Comparison of ENCODE assay signal across 8 mouse cellular contexts in the genomic region with DNA sequence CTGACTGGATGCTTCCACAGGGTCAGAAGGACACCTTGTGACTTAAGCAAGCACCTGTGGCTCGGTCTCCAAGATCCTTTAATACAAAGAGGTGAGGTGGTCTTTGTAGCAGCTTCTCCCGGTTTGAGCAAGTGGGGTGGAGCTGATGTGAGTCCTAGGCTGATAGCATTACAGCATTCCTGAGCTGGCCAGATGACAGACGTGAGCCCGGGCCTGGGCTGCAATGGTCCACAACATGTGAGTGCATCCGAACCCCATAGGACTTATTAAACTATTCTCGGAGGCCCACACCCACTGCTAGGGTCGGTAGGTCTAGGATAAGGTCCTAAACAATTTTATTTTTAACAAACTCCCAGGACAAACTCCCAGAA.
DNase-seq lines count a peak whose midpoint lies in the region; ATAC-seq and TF ChIP-seq lines count a peak whose summit lies in the region.

No protein-coding gene starts in this region.

- H3K27me3 ChIP-seq in heart, embryonic 10.5 days (ENCODE audit: insufficient read depth, poor library complexity, severe bottlenecking) = no peaks in the 10 kb centered on the region
- H3K27me3 ChIP-seq in C2C12 (ENCODE audit: control insufficient read depth, insufficient read depth, insufficient read length) = no peaks in the 10 kb centered on the region
- no peaks in the 10 kb centered on the region for H3K27me3 ChIP-seq in forebrain, embryonic 13.5 days
- no peaks in the 10 kb centered on the region for H3K27me3 ChIP-seq in limb, embryonic 15.5 days

- H3K4me3 ChIP-seq in heart, embryonic 10.5 days = no peak overlapping the region
- peak overlapping the region; percentile 7 for H3K4me3 ChIP-seq in C2C12 (ENCODE audit: insufficient read depth, poor library complexity, severe bottlenecking)
- H3K4me3 ChIP-seq in forebrain, embryonic 13.5 days = no peak overlapping the region
- no peak overlapping the region for H3K4me3 ChIP-seq in limb, embryonic 15.5 days

- peak overlapping the region; percentile 77 for H3K27ac ChIP-seq in heart, embryonic 10.5 days
- H3K27ac ChIP-seq in forebrain, embryonic 13.5 days = no peak overlapping the region; the same call in 1 of the 2 replicates
- peak overlapping the region; percentile 51 for H3K27ac ChIP-seq in limb, embryonic 15.5 days

- no peak for DNase-seq in heart, embryonic 10.5 days (ENCODE audit: low spot score)
- DNase-seq in heart, adult 8-10 months (ENCODE audit: low spot score) = no peak
- DNase-seq in urinary bladder, postnatal 4 days (ENCODE audit: low spot score in 2 of 2) = no peak
- DNase-seq in urinary bladder, postnatal 14 days (ENCODE audit: low spot score) = no peak
- no peak for DNase-seq in left cerebral cortex, postnatal 25 days (ENCODE audit: low spot score in 2 of 2)

- peaks cover 16% of the 10 kb centered on the region for H3K4me1 ChIP-seq in heart, embryonic 10.5 days
- peaks cover 12% of the 10 kb centered on the region for H3K4me1 ChIP-seq in forebrain, embryonic 13.5 days
- H3K4me1 ChIP-seq in limb, embryonic 15.5 days = peaks cover 18% of the 10 kb centered on the region

- intact Hi-C loops in left cerebral cortex, postnatal 25 days (cut with DNase I) = loop anchor here (1.0 to 2.0 kb wide), 3 partner anchors 718 to 996 kb away; no protein-coding TSS in a partner anchor

- H3K79me3 ChIP-seq in C2C12 (ENCODE audit: low read depth) = no peaks in the 10 kb centered on the region

- H3K9ac ChIP-seq in forebrain, embryonic 13.5 days = no peak overlapping the region
- H3K9ac ChIP-seq in limb, embryonic 15.5 days = no peak overlapping the region

- 33% methylated on average over 7 of the region's 7 CpGs for WGBS in heart, embryonic 10.5 days
- 45% methylated on average over 7 of the region's 7 CpGs for WGBS in forebrain, embryonic 13.5 days
- WGBS in limb, embryonic 15.5 days = 32% methylated on average over 7 of the region's 7 CpGs

- peak; percentile 64 for ATAC-seq in forebrain, embryonic 13.5 days
- 0 out of 2 replicates have a peak, but pooled peaks have one; percentile 22 for ATAC-seq in limb, embryonic 15.5 days (ENCODE audit: insufficient number of reproducible peaks, low FRiP score, low TSS enrichment, low read depth)

- no peak for TF ChIP-seq CTCF in C2C12 (IDR thresholded peaks at IDR 0.05; ENCODE audit: control insufficient read depth, insufficient read depth, insufficient read length)

- H3ac ChIP-seq in C2C12 (ENCODE audit: control insufficient read depth, insufficient read length, low read depth) = peak overlapping the region; percentile 77

- no peak overlapping the region for H3K4me2 ChIP-seq in forebrain, embryonic 13.5 days
- no peak overlapping the region for H3K4me2 ChIP-seq in limb, embryonic 15.5 days

- 0 out of 2 replicates have a peak, but pooled peaks cover 1% of the 10 kb centered on the region for H3K36me3 ChIP-seq in heart, embryonic 10.5 days
- no peaks in the 10 kb centered on the region for H3K36me3 ChIP-seq in C2C12 (ENCODE audit: control insufficient read depth, insufficient read depth)
- peaks cover 5% of the 10 kb centered on the region for H3K36me3 ChIP-seq in forebrain, embryonic 13.5 days (ENCODE audit: poor library complexity, severe bottlenecking)
- H3K36me3 ChIP-seq in limb, embryonic 15.5 days = peaks cover 10% of the 10 kb centered on the region

- H3K79me2 ChIP-seq in C2C12 (ENCODE audit: control insufficient read depth, insufficient read depth) = no peaks in the 10 kb centered on the region

- no peaks in the 10 kb centered on the region for H3K9me3 ChIP-seq in heart, embryonic 10.5 days
- H3K9me3 ChIP-seq in forebrain, embryonic 13.5 days (replicated peaks) = no peaks in the 10 kb centered on the region
- no peaks in the 10 kb centered on the region for H3K9me3 ChIP-seq in limb, embryonic 15.5 days

TF ChIP-seq in C2C12, 6 proteins besides CTCF, POLR2A, EP300 and RAD21:
- TF ChIP-seq MAX (IDR thresholded peaks at IDR 0.05) (no peak), MYOD1 (IDR thresholded peaks at IDR 0.05; ENCODE audit: control insufficient read depth, insufficient read length, low read depth) (no peak), MYOG (IDR thresholded peaks at IDR 0.05; ENCODE audit: control insufficient read depth, extremely low read depth, insufficient read length) (no peak), FOSL1 (IDR thresholded peaks at IDR 0.05; ENCODE audit: insufficient read depth, low read length, poor library complexity, severe bottlenecking) (no peak), CEBPB (IDR thresholded peaks at IDR 0.05; ENCODE audit: low read depth) (no peak), USF1 (IDR thresholded peaks at IDR 0.05; ENCODE audit: low read depth) (no peak)
